Mouse (Mus musculus) monocyte, adult 2 months (primary cell): ENCODE measurements around the gene Atxn7l3b.
"Not testable (repeated sequence)": the region's sequence is repeated elsewhere in the genome, so short reads cannot be mapped to it uniquely, and the experiment has no call there.

Experiments
- DNase-seq, 2 experiments: peaks; one replicate each; pipeline ENCODE4 v3.0.0; 2022; ENCODE audit warnings: low spot score in 2 of 2, low read depth in 1 of 2

Gene Atxn7l3b

DNA sequence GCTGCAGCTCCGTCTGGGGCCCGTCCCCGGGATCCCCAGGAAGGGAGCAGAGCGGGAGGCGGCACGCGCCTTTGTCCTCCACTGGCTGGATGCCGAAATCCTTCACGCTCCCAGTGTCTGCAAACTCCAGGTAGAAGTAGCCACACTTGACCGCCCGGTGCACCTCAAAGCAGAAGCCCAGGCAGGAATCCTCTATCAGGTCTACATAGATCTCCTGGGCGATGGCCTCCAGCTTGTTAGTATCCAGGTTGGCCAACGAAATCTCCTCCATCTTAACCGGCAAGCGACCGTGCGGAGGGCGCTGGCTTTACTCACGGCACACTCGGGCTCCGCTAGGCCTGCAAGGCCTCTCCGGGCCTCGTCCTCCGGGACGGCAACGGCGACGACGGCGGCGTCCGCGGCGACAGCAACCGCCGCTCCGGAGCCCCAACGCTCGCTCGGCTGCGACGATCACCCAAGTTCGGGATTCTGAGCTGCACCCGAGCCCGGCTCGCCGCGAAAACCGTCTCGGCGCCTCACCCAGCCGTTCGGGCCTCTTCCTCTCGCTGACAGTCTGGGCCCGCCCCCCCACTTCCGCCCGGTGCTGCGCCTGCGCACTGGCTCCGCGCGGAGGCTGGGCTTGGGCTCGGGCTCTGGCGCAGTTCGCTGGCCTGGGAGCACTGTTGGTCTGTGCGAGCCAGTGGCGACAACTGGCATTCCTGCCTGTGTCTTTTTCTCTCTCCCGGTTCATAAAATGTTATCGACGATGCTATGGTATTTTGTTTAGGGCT, at the start of gene Atxn7l3b:
Gene Atxn7l3b (minus strand): TSS at position 550 of the 770 bp plus-strand sequence.
- DNase-seq = peak; percentile 74 to 90

DNA sequence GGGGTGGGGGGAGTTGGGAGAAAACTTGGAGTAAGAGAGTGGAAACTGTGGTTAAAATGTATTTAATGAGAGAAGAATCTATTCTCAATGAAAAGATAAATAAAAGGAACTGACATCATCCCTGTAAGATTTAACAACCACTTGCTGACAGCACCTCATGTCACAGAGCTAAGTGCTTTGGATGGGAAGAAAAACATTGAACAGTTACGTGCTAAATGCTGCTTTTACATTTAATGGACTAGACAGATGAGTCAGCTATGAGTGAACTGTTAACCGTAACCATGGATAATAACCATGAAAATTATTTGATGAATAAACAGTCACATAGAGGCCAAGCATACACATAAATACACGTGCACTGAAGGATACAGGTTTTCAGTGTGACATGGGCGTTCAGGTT, 48.8 kb upstream of the Atxn7l3b start:
- no peak for DNase-seq

GRCm38 (mm10) chr10:112973286-112974026, 44.7 kb upstream of the Atxn7l3b start:
- DNase-seq = no peak

GRCm38 (mm10) chr10:112970002-112970589, 41.3 kb upstream of the Atxn7l3b start:
- DNase-seq = no peak

- DNase-seq = no peak
These were observed 38.8 kb upstream of the Atxn7l3b start for GRCm38 (mm10) chr10:112967578-112967977.

- DNase-seq = not testable (repeated sequence)
These were observed 33.4 kb upstream of the Atxn7l3b start for GRCm38 (mm10) chr10:112962216-112962615.

GRCm38 (mm10) chr10:112954140-112954539, 25.3 kb upstream of the Atxn7l3b start:
- no peak for DNase-seq

GRCm38 (mm10) chr10:112948453-112948852, 19.7 kb upstream of the Atxn7l3b start:
- no peak for DNase-seq

DNA sequence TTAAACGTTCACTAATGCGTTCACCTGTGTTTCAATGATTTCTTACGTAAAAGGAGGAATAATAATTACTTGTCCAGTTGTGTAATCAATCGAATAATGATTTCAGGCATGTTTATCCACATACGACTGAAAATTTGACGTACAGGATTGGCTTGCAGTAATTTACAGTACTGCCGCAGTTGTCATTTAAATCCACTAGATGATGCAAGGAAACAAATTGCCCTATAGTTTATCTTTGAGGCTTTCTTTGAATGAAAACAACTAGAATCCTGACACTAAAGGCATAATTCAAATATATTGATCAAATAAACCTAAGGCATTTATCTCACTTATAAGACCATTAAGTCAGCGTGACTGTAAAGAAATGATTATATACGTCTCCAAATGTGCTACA, 418 bp upstream of the Atxn7l3b start:
- DNase-seq = no peak

DNA sequence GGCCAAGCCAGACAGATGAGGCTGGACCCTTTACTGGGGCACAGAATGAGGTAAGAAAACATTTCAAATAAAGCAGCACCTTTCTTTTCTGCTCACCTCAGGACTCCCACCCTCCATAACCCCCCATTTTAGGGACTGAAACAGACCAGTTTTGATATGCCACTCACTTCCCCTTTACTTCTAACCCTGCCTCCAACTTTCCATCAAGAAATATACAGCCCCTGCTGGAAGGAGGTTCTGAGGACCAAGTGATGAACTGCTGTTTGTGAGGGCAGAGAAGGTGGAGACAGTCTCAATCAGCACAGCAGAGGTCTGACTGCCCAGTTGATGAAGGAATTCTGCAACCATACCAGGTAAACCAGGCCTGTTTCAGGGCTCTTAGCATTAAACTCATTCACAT, 1.8 kb downstream of the Atxn7l3b start:
- no peak for DNase-seq

- no peak for DNase-seq
These were observed 2.5 kb downstream of the Atxn7l3b start for GRCm38 (mm10) chr10:112926271-112926670.

DNA sequence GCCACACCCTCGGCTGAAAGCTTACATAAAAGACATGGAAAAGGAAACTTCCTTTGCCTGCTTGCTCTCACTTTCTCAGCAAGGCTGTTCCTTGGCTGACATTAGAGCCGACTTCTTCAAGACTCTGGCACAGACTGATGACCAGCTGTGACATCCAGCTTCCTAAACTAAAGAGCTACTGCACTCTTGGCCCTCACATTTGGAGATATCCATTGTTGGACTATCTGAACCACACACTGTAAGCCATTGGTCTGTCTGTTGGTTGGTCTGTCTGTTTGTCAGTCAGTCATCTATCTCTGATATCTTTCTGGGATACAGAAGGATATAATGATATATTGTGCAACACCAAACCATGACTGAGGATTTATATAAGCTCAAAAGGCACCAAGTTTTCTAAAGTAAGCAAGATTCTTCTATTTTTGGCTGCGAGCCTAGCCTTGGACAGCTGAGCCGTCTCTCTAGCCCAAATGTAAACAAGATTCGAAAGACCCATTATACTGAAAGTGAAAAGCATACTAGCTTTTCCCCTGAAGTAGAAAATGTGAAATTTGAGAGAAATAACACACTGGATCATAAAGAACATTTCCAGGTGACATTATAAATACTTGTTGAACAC, 12.1 kb downstream of the Atxn7l3b start:
- no peak for DNase-seq

- no peak for DNase-seq
These were observed 28.6 kb downstream of the Atxn7l3b start for GRCm38 (mm10) chr10:112900243-112900642.

DNA sequence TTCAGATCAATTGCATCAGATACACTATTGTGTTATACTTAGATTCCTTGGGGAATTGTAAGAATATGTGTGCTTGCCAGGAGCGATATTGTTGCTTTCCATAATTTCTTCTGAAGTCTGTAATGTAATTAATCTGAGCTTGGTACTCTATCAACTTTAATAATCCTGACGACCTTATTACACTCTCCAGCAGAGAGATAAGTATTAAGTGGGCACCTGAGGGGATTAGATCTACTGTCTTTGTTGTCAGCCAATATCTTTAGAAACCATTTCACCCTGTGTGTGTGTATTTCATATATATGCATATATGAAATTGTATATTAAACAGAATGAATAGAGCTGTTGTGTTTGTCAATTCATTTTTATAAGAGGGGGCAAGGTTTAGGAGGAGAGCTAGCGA, 29.0 kb downstream of the Atxn7l3b start:
- no peak for DNase-seq

- DNase-seq = no peak
These were observed 32.2 kb downstream of the Atxn7l3b start for GRCm38 (mm10) chr10:112896636-112897035.

- DNase-seq = no peak
These were observed 35.1 kb downstream of the Atxn7l3b start for GRCm38 (mm10) chr10:112893622-112894252.

- DNase-seq = no peak
These were observed 44.7 kb downstream of the Atxn7l3b start for GRCm38 (mm10) chr10:112884064-112884463.

- DNase-seq = no peak
These were observed 45.2 kb downstream of the Atxn7l3b start for GRCm38 (mm10) chr10:112883688-112884004.

- DNase-seq = no peak
These were observed 45.8 kb downstream of the Atxn7l3b start for GRCm38 (mm10) chr10:112882789-112883687.

DNA sequence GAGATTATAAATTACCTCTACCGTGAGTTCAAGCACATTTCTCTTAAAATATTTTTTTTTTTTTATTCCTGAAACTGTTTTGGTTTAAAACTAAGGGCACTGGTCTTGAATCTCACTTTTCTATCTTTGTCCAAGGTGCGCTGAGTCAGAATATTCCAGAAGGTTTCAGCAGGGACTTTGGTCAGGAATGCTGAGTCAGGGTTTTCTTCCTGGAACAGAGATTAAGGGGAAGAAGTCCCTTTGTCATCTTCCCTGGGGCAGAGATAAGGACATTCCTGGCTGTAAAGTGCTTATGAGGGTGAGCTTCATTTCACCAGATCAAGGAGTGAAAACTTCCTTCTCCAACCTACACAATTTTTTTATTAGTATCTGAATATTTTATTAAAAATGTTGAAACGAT, 46.7 kb downstream of the Atxn7l3b start:
- no peak for DNase-seq
